Mouse (Mus musculus): ENCODE results near the gene Gm10097. TPM values are rescaled to one million over a fixed set of nuclear protein-coding genes. Genes with fewer than 3 reads are reported as not detected.

Gm10097 gene
- polyA plus RNA-seq, 1 experiment from 2014 or later, result 0.07 TPM

DNA sequence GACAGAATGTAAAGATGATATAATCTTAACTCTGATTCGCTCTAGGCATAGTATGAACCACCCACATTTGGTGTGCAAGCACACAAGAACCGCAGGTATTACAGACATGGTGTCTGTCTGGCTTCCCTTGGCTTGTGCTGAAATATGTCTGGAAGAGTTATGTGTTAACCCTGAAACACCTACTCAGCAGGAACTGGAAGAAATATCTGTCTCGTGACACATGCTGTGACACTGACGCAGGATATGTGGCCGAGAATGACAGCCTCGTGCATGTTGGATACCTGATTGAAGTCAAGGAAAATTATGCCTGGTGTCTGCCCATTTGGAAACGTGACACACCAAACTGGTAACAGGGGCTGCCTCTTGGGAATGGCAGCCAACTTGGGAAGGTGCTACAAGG lies 18.3 kb downstream of the Gm10097 start:
- ATAC-seq (no peak), DNase-seq (no peak)
- no peak overlapping the region for H3K4me3 ChIP-seq (ENCODE audit: low read depth, low read length)
- no peaks in the 10 kb centered on the region for H3K4me1 ChIP-seq (ENCODE audit: insufficient read depth)
- no peak overlapping the region for H3K9ac ChIP-seq (replicated peaks)
- H3K27me3 ChIP-seq (ENCODE audit: insufficient read depth, low read length), result no peaks in the 10 kb centered on the region
- no peak overlapping the region for H3K27ac ChIP-seq (ENCODE audit: low read depth)
- H3K36me3 ChIP-seq (replicated peaks; ENCODE audit: insufficient read depth, low read length), result peaks cover 23% of the 10 kb centered on the region; the same call in 1 of the 2 replicates
- 82% methylated on average over 7 of the region's 7 CpGs for WGBS (ENCODE audit: insufficient replicate concordance)
- no peaks in the 10 kb centered on the region for H3K9me3 ChIP-seq (ENCODE audit: low read length)
- no peak overlapping the region for H3K4me2 ChIP-seq (ENCODE audit: low read depth, low read length)
- TF ChIP-seq CTCF (IDR thresholded peaks at IDR 0.05; ENCODE audit: low read depth) (no peak), EP300 (IDR thresholded peaks at IDR 0.05; ENCODE audit: low read depth) (no peak)

GRCm38 (mm10) chr10:5089133-5089532 lies 20.1 kb downstream of the Gm10097 start:
- no peaks in the 10 kb centered on the region for H3K9me3 ChIP-seq (ENCODE audit: low read length)
- no peak overlapping the region for H3K4me2 ChIP-seq (ENCODE audit: low read depth, low read length)
- TF ChIP-seq CTCF (IDR thresholded peaks at IDR 0.05; ENCODE audit: low read depth) (no peak), EP300 (IDR thresholded peaks at IDR 0.05; ENCODE audit: low read depth) (no peak)
- WGBS (ENCODE audit: insufficient replicate concordance), result 88% methylated on average over 4 of the region's 4 CpGs
- no peak overlapping the region for H3K9ac ChIP-seq (replicated peaks)
- H3K4me3 ChIP-seq (ENCODE audit: low read depth, low read length), result no peak overlapping the region
- ATAC-seq (no peak), DNase-seq (no peak)
- no peaks in the 10 kb centered on the region for H3K27me3 ChIP-seq (ENCODE audit: insufficient read depth, low read length)
- H3K27ac ChIP-seq (ENCODE audit: low read depth), result no peak overlapping the region
- peaks cover 23% of the 10 kb centered on the region; the same call in 1 of the 2 replicates for H3K36me3 ChIP-seq (replicated peaks; ENCODE audit: insufficient read depth, low read length)
- no peaks in the 10 kb centered on the region for H3K4me1 ChIP-seq (ENCODE audit: insufficient read depth)

GRCm38 (mm10) chr10:5096996-5097753 lies 28.2 kb downstream of the Gm10097 start:
- Histone ChIP-seq H3K4me1 (ENCODE audit: insufficient read depth) (no peaks in the 10 kb centered on the region), H3K4me2 (ENCODE audit: low read depth, low read length) (no peak overlapping the region), H3K9ac (replicated peaks) (no peak overlapping the region), H3K9me3 (ENCODE audit: low read length) (no peaks in the 10 kb centered on the region), H3K27me3 (ENCODE audit: insufficient read depth, low read length) (no peaks in the 10 kb centered on the region), H3K27ac (ENCODE audit: low read depth) (no peak overlapping the region), H3K36me3 (replicated peaks; ENCODE audit: insufficient read depth, low read length) (peaks cover 26% of the 10 kb centered on the region), H3K4me3 (ENCODE audit: low read depth, low read length) (no peak overlapping the region)
- DNase-seq (no peak), ATAC-seq (no peak)
- TF ChIP-seq EP300 (IDR thresholded peaks at IDR 0.05; ENCODE audit: low read depth), result no peak
- 85% methylated on average over 10 of the region's 10 CpGs for WGBS (ENCODE audit: insufficient replicate concordance)

- ATAC-seq (no peak), DNase-seq (no peak)
- 59% methylated on average over 2 of the region's 2 CpGs for WGBS (ENCODE audit: insufficient replicate concordance)
- H3K27ac ChIP-seq (ENCODE audit: low read depth), result no peak overlapping the region
- no peaks in the 10 kb centered on the region for H3K4me1 ChIP-seq (ENCODE audit: insufficient read depth)
- H3K4me3 ChIP-seq (ENCODE audit: low read depth, low read length), result no peak overlapping the region
- H3K9ac ChIP-seq (replicated peaks), result no peak overlapping the region
- TF ChIP-seq CTCF (IDR thresholded peaks at IDR 0.05; ENCODE audit: low read depth) (no peak), EP300 (IDR thresholded peaks at IDR 0.05; ENCODE audit: low read depth) (no peak)
- H3K27me3 ChIP-seq (ENCODE audit: insufficient read depth, low read length), result no peaks in the 10 kb centered on the region
- H3K4me2 ChIP-seq (ENCODE audit: low read depth, low read length), result no peak overlapping the region
- H3K9me3 ChIP-seq (ENCODE audit: low read length), result no peaks in the 10 kb centered on the region
- peaks cover 28% of the 10 kb centered on the region for H3K36me3 ChIP-seq (replicated peaks; ENCODE audit: insufficient read depth, low read length)
These were observed 28.8 kb downstream of the Gm10097 start for GRCm38 (mm10) chr10:5097754-5098137.

GRCm38 (mm10) chr10:5110773-5111172 lies 41.8 kb downstream of the Gm10097 start:
- DNase-seq, result no peak
- H3K9me3 ChIP-seq (ENCODE audit: low read length), result no peaks in the 10 kb centered on the region
- H3K4me2 ChIP-seq (ENCODE audit: low read depth, low read length), result no peak overlapping the region
- no peak overlapping the region for H3K27ac ChIP-seq (ENCODE audit: low read depth)
- WGBS (ENCODE audit: insufficient replicate concordance), result 82% methylated on average over 5 of the region's 5 CpGs
- H3K9ac ChIP-seq (replicated peaks), result no peak overlapping the region
- H3K4me1 ChIP-seq (ENCODE audit: insufficient read depth), result no peaks in the 10 kb centered on the region
- no peaks in the 10 kb centered on the region for H3K27me3 ChIP-seq (ENCODE audit: insufficient read depth, low read length)
- ATAC-seq, result no peak
- TF ChIP-seq EP300 (IDR thresholded peaks at IDR 0.05; ENCODE audit: low read depth) (no peak), CTCF (IDR thresholded peaks at IDR 0.05; ENCODE audit: low read depth) (no peak)
- peaks cover 63% of the 10 kb centered on the region for H3K36me3 ChIP-seq (replicated peaks; ENCODE audit: insufficient read depth, low read length)
- no peak overlapping the region for H3K4me3 ChIP-seq (ENCODE audit: low read depth, low read length)

- H3K4me1 ChIP-seq (ENCODE audit: insufficient read depth), result no peaks in the 10 kb centered on the region
- H3K27me3 ChIP-seq (ENCODE audit: insufficient read depth, low read length), result no peaks in the 10 kb centered on the region
- TF ChIP-seq CTCF (IDR thresholded peaks at IDR 0.05; ENCODE audit: low read depth) (no peak), EP300 (IDR thresholded peaks at IDR 0.05; ENCODE audit: low read depth) (no peak)
- DNase-seq (no peak), ATAC-seq (no peak)
- no peaks in the 10 kb centered on the region for H3K9me3 ChIP-seq (ENCODE audit: low read length)
- 0 out of 2 replicates have a peak overlapping the region, but pooled peaks have one; percentile 2 for H3K4me2 ChIP-seq (ENCODE audit: low read depth, low read length)
- H3K4me3 ChIP-seq (ENCODE audit: low read depth, low read length), result no peak overlapping the region
- H3K27ac ChIP-seq (ENCODE audit: low read depth), result 0 out of 2 replicates have a peak overlapping the region, but pooled peaks have one; percentile 1
- H3K9ac ChIP-seq (replicated peaks), result no peak overlapping the region
- H3K36me3 ChIP-seq (replicated peaks; ENCODE audit: insufficient read depth, low read length), result peaks cover 48% of the 10 kb centered on the region
- WGBS (ENCODE audit: insufficient replicate concordance), result 85% methylated on average over 5 of the region's 5 CpGs
These were observed 47.2 kb downstream of the Gm10097 start for GRCm38 (mm10) chr10:5116155-5116554.

Measured in liver, postnatal 0 days (tissue).